Mouse (Mus musculus): Measurements from ENCODE around the gene Rdh16. TPM values are rescaled to one million over a fixed set of nuclear protein-coding genes. Genes with fewer than 3 reads are reported as not detected.
"Not testable (repeated sequence)": the region's sequence is repeated elsewhere in the genome, so short reads cannot be mapped to it uniquely, and the experiment has no call there.

The Rdh16 gene
- polyA plus RNA-seq, 1 experiment from 2014 or later: not detected

GRCm38 (mm10) chr10:127766564-127766963 lies 34.4 kb upstream of the Rdh16 start:
- no peak for ATAC-seq (ENCODE audit: insufficient read depth, low FRiP score, low TSS enrichment)
- Histone ChIP-seq H3K4me2 (ENCODE audit: low read depth) (no peak overlapping the region), H3K9me3 (ENCODE audit: control insufficient read depth, low read length) (no peaks in the 10 kb centered on the region), H3K27me3 (ENCODE audit: control insufficient read depth, insufficient read depth, low read length) (no peaks in the 10 kb centered on the region), H3K4me3 (ENCODE audit: low read depth, low read length) (no peak overlapping the region), H3K27ac (ENCODE audit: low read depth, low read length) (no peak overlapping the region), H3K36me3 (ENCODE audit: control insufficient read depth, insufficient read depth, low read length) (no peaks in the 10 kb centered on the region), H3K4me1 (ENCODE audit: control insufficient read depth, insufficient read depth, low read length) (no peaks in the 10 kb centered on the region), H3K9ac (ENCODE audit: low read length) (no peak overlapping the region)
- WGBS: 87% methylated on average over 1 of the region's 1 CpGs
- DNase-seq (ENCODE audit: low spot score): no peak

- Histone ChIP-seq H3K9ac (ENCODE audit: low read length) (no peak within 1 kb of the TSS), H3K27me3 (ENCODE audit: control insufficient read depth, insufficient read depth, low read length) (no peaks in the 10 kb centered on the region), H3K36me3 (ENCODE audit: control insufficient read depth, insufficient read depth, low read length) (no peaks in the 10 kb centered on the region), H3K4me2 (ENCODE audit: low read depth) (no peak within 1 kb of the TSS), H3K4me3 (ENCODE audit: low read depth, low read length) (no peak within 1 kb of the TSS), H3K9me3 (ENCODE audit: control insufficient read depth, low read length) (no peaks in the 10 kb centered on the region), H3K4me1 (ENCODE audit: control insufficient read depth, insufficient read depth, low read length) (no peaks in the 10 kb centered on the region), H3K27ac (ENCODE audit: low read depth, low read length) (no peak within 1 kb of the TSS)
- DNase-seq (ENCODE audit: low spot score): no peak
- 89% methylated on average over 2 of the region's 2 CpGs for WGBS
- no peak for ATAC-seq (ENCODE audit: insufficient read depth, low FRiP score, low TSS enrichment)
Observed at GRCm38 (mm10) chr10:127776011-127776410, 24.9 kb upstream of the Rdh16 start, which contains the start of gene Rdh9. Gene Rdh9 (plus strand): TSS chr10:127776386.

DNA sequence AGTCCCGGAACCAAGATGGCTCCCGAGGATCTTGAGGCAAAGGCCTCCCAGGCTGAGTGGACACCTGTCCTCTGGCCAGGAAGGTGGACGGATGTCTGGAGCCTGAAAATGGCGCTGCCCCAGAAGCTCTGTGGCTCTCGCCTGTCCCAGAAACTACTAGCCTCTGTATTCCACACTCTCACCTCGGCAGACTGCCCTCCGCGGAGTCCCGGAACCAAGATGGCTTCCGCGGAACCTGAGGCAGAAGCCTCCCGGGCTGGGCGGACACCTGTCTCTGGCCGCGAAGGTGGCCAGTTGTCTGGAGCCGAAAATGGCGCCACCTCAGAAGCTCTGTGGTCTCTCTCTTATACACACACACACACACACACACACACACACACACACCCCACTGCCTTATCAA lies 18.6 kb upstream of the Rdh16 start:
- not testable (repeated sequence) for H3K4me2 ChIP-seq (ENCODE audit: low read depth); H3K27ac ChIP-seq (ENCODE audit: low read depth, low read length); H3K36me3 ChIP-seq (ENCODE audit: control insufficient read depth, insufficient read depth, low read length); H3K9ac ChIP-seq (ENCODE audit: low read length); H3K9me3 ChIP-seq (ENCODE audit: control insufficient read depth, low read length); H3K27me3 ChIP-seq (ENCODE audit: control insufficient read depth, insufficient read depth, low read length); H3K4me3 ChIP-seq (ENCODE audit: low read depth, low read length); DNase-seq (ENCODE audit: low spot score); ATAC-seq (ENCODE audit: insufficient read depth, low FRiP score, low TSS enrichment); H3K4me1 ChIP-seq (ENCODE audit: control insufficient read depth, insufficient read depth, low read length)
- WGBS: 95% methylated on average over 17 of the region's 17 CpGs

DNA sequence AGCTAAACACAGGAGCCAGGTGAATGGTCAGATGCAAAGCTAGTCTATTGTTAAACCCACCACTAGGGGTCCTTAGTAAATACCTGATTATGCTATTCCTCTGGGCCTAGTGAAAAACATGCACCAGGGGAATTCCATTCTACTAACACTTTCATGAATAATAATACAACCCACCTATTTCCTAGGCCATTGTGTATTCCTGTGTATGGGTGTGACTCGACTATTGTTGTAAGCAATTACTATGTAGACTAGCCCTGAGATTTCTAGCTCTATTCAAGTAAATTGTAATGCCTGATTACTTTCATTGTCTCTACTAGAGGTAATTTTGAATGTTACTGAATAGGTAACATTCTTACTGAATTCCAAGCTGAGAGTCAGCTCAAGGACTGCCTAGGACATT lies 15.5 kb upstream of the Rdh16 start:
- H3K4me3 ChIP-seq (ENCODE audit: low read depth, low read length); H3K4me2 ChIP-seq (ENCODE audit: low read depth); H3K9ac ChIP-seq (ENCODE audit: low read length); H3K4me1 ChIP-seq (ENCODE audit: control insufficient read depth, insufficient read depth, low read length); H3K9me3 ChIP-seq (ENCODE audit: control insufficient read depth, low read length); H3K27me3 ChIP-seq (ENCODE audit: control insufficient read depth, insufficient read depth, low read length); H3K36me3 ChIP-seq (ENCODE audit: control insufficient read depth, insufficient read depth, low read length); H3K27ac ChIP-seq (ENCODE audit: low read depth, low read length); ATAC-seq (ENCODE audit: insufficient read depth, low FRiP score, low TSS enrichment); DNase-seq (ENCODE audit: low spot score): not testable (repeated sequence)
- 85% methylated on average over 1 of the region's 1 CpGs for WGBS

GRCm38 (mm10) chr10:127799295-127799694 lies 1.7 kb upstream of the Rdh16 start:
- no peak overlapping the region for H3K27ac ChIP-seq (ENCODE audit: low read depth, low read length)
- no peak overlapping the region for H3K9ac ChIP-seq (ENCODE audit: low read length)
- no peak overlapping the region for H3K4me2 ChIP-seq (ENCODE audit: low read depth)
- no peaks in the 10 kb centered on the region for H3K9me3 ChIP-seq (ENCODE audit: control insufficient read depth, low read length)
- no peaks in the 10 kb centered on the region for H3K4me1 ChIP-seq (ENCODE audit: control insufficient read depth, insufficient read depth, low read length)
- no peaks in the 10 kb centered on the region for H3K27me3 ChIP-seq (ENCODE audit: control insufficient read depth, insufficient read depth, low read length)
- no peak for ATAC-seq (ENCODE audit: insufficient read depth, low FRiP score, low TSS enrichment)
- DNase-seq (ENCODE audit: low spot score): no peak
- WGBS: 72% methylated on average over 1 of the region's 1 CpGs
- no peak overlapping the region for H3K4me3 ChIP-seq (ENCODE audit: low read depth, low read length)
- no peaks in the 10 kb centered on the region for H3K36me3 ChIP-seq (ENCODE audit: control insufficient read depth, insufficient read depth, low read length)

- H3K4me2 ChIP-seq (ENCODE audit: low read depth): no peak overlapping the region
- no peak overlapping the region for H3K9ac ChIP-seq (ENCODE audit: low read length)
- DNase-seq (ENCODE audit: low spot score) (no peak), ATAC-seq (ENCODE audit: insufficient read depth, low FRiP score, low TSS enrichment) (no peak)
- 93% methylated on average over 2 of the region's 2 CpGs for WGBS
- no peaks in the 10 kb centered on the region for H3K36me3 ChIP-seq (ENCODE audit: control insufficient read depth, insufficient read depth, low read length)
- no peak overlapping the region for H3K4me3 ChIP-seq (ENCODE audit: low read depth, low read length)
- no peaks in the 10 kb centered on the region for H3K27me3 ChIP-seq (ENCODE audit: control insufficient read depth, insufficient read depth, low read length)
- H3K4me1 ChIP-seq (ENCODE audit: control insufficient read depth, insufficient read depth, low read length): no peaks in the 10 kb centered on the region
- no peak overlapping the region for H3K27ac ChIP-seq (ENCODE audit: low read depth, low read length)
- no peaks in the 10 kb centered on the region for H3K9me3 ChIP-seq (ENCODE audit: control insufficient read depth, low read length)
Observed at GRCm38 (mm10) chr10:127801612-127802011, 660 bp downstream of the Rdh16 start.

- 78% methylated on average over 5 of the region's 5 CpGs for WGBS
- no peak overlapping the region for H3K4me2 ChIP-seq (ENCODE audit: low read depth)
Observed at GRCm38 (mm10) chr10:127802236-127802635, 1.3 kb downstream of the Rdh16 start.

DNA sequence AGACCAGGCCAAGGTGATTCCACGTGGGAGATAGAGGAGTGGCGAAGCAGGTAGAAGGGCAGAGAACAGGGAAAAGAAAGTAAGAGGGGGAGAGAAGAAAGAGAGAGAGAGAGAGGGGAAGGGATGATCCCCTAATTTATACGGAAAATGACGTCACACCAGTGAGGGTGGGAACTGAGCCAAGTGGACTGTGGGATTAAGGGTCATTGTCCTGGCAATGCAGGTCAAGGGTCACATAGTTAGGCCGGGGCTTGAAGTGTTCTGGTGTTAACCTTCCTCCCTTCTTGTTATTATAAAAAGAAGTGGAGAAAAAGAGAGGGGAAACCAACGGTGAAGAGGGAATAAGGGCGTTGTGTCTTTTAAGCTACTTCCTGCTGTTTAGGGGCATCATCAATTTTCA lies 3.5 kb downstream of the Rdh16 start:
- Histone ChIP-seq H3K27me3 (ENCODE audit: control insufficient read depth, insufficient read depth, low read length) (no peaks in the 10 kb centered on the region), H3K4me1 (ENCODE audit: control insufficient read depth, insufficient read depth, low read length) (no peaks in the 10 kb centered on the region), H3K9ac (ENCODE audit: low read length) (no peak overlapping the region), H3K9me3 (ENCODE audit: control insufficient read depth, low read length) (no peaks in the 10 kb centered on the region), H3K27ac (ENCODE audit: low read depth, low read length) (no peak overlapping the region), H3K4me3 (ENCODE audit: low read depth, low read length) (no peak overlapping the region), H3K4me2 (ENCODE audit: low read depth) (no peak overlapping the region), H3K36me3 (ENCODE audit: control insufficient read depth, insufficient read depth, low read length) (no peaks in the 10 kb centered on the region)
- ATAC-seq (ENCODE audit: insufficient read depth, low FRiP score, low TSS enrichment) (no peak), DNase-seq (ENCODE audit: low spot score) (no peak)
- whole genome bisulfite sequencing: 75% methylated on average over 7 of the region's 7 CpGs

More at GRCm38 (mm10) chr10:127802236-127802635, 1.3 kb downstream of the Rdh16 start:
- Histone ChIP-seq H3K4me3 (ENCODE audit: low read depth, low read length) (no peak overlapping the region), H3K4me1 (ENCODE audit: control insufficient read depth, insufficient read depth, low read length) (no peaks in the 10 kb centered on the region), H3K27me3 (ENCODE audit: control insufficient read depth, insufficient read depth, low read length) (no peaks in the 10 kb centered on the region), H3K9ac (ENCODE audit: low read length) (no peak overlapping the region), H3K36me3 (ENCODE audit: control insufficient read depth, insufficient read depth, low read length) (no peaks in the 10 kb centered on the region), H3K9me3 (ENCODE audit: control insufficient read depth, low read length) (no peaks in the 10 kb centered on the region), H3K27ac (ENCODE audit: low read depth, low read length) (no peak overlapping the region)
- ATAC-seq (ENCODE audit: insufficient read depth, low FRiP score, low TSS enrichment) (no peak), DNase-seq (ENCODE audit: low spot score) (no peak)

DNA sequence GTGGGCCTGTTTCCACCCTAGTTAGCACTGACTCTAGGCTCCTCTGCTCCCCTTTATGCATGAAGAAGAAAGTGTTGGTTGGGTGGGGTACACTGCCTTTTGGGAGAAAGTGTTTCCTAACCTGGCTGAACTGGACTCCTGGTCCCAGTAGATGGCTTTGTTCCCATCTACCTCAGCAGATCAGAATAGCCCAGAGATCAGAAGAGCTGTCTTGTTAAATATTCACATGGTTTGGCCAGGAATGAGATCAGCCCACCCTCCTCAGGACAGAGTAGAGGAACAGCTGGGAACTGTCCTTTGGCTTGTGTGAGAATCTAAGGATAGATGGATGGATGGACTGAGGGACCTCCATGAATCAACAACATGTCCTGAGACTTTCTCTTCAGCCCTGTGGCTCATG lies 14.9 kb downstream of the Rdh16 start:
- ATAC-seq (ENCODE audit: insufficient read depth, low FRiP score, low TSS enrichment) (no peak), DNase-seq (ENCODE audit: low spot score) (no peak)
- no peak overlapping the region for H3K4me2 ChIP-seq (ENCODE audit: low read depth)
- no peaks in the 10 kb centered on the region for H3K36me3 ChIP-seq (ENCODE audit: control insufficient read depth, insufficient read depth, low read length)
- no peaks in the 10 kb centered on the region for H3K27me3 ChIP-seq (ENCODE audit: control insufficient read depth, insufficient read depth, low read length)
- H3K4me1 ChIP-seq (ENCODE audit: control insufficient read depth, insufficient read depth, low read length): no peaks in the 10 kb centered on the region
- H3K9ac ChIP-seq (ENCODE audit: low read length): no peak overlapping the region
- no peaks in the 10 kb centered on the region for H3K9me3 ChIP-seq (ENCODE audit: control insufficient read depth, low read length)
- H3K4me3 ChIP-seq (ENCODE audit: low read depth, low read length): no peak overlapping the region
- no peak overlapping the region for H3K27ac ChIP-seq (ENCODE audit: low read depth, low read length)

All from neural tube, embryonic 11.5 days (tissue).